Mouse (Mus musculus) lung, embryonic 15.5 days (tissue): ENCODE data around the gene Tulp4. TPM values are rescaled to one million over a fixed set of nuclear protein-coding genes. Genes with fewer than 3 reads are reported as not detected.

Source experiments
- ATAC-seq: fragments of 200-750 bp; cut with Nextera tagmentation; 2 replicates; pipeline ENCODE4 v1.8.0; 2017; ENCODE audit warnings: moderate number of reproducible peaks, borderline replicate concordance; ENCODE audit not compliant: low FRiP score, low TSS enrichment; ENCODE audit errors: extremely low read depth
- H3K27ac ChIP-seq: fragments of 300-500 bp; sonication (generic); 2 replicates; pipeline ENCODE4 v1.5.1; 2015; ENCODE audit warnings: moderate library complexity, mild to moderate bottlenecking, inconsistent platforms
- H3K27me3 ChIP-seq: fragments of 300-500 bp; sonication (generic); 2 replicates; pipeline ENCODE4 v1.6.1; 2015; ENCODE audit warnings: inconsistent platforms
- H3K36me3 ChIP-seq: fragments of 300-500 bp; sonication (generic); 2 replicates; pipeline ENCODE4 v1.6.1; 2015; ENCODE audit warnings: inconsistent platforms
- H3K4me1 ChIP-seq: fragments of 300-500 bp; sonication (generic); 2 replicates; pipeline ENCODE4 v1.6.1; 2015; ENCODE audit warnings: inconsistent platforms
- H3K4me2 ChIP-seq: fragments of 300-500 bp; sonication (generic); 2 replicates; pipeline ENCODE4 v1.6.1; 2015; ENCODE audit warnings: inconsistent platforms, mild to moderate bottlenecking, moderate library complexity
- H3K4me3 ChIP-seq: fragments of 300-500 bp; sonication (generic); 2 replicates; pipeline ENCODE4 v1.5.1; 2015; ENCODE audit warnings: mild to moderate bottlenecking, inconsistent platforms
- H3K9ac ChIP-seq: fragments of 300-500 bp; sonication (generic); 2 replicates; pipeline ENCODE4 v1.6.1; 2015; ENCODE audit warnings: inconsistent platforms
- H3K9me3 ChIP-seq: fragments of 300-500 bp; sonication (generic); 2 replicates; pipeline ENCODE4 v1.6.1; 2016; ENCODE audit warnings: inconsistent platforms
- WGBS: fragments of 180-500 bp; shearing (Covaris S2); methylation state at CpG from one replicate; pipeline ENCODE4 v1.1.7; 2015; 5-methylcytosine and 5-hydroxymethylcytosine counted together
- polyA plus RNA-seq: library from polyadenylated mRNA; unstranded; fragments of >200 nt; fragmentation: Nextera tagmentation; extraction: Ambion mirVana; gene quantifications from 2 replicates; pipeline ENCODE4 v1.2.1, GENCODE M21; 2015

Gene Tulp4
- polyA plus RNA-seq, 1 experiment from 2014 or later, result 82.4 TPM

DNA sequence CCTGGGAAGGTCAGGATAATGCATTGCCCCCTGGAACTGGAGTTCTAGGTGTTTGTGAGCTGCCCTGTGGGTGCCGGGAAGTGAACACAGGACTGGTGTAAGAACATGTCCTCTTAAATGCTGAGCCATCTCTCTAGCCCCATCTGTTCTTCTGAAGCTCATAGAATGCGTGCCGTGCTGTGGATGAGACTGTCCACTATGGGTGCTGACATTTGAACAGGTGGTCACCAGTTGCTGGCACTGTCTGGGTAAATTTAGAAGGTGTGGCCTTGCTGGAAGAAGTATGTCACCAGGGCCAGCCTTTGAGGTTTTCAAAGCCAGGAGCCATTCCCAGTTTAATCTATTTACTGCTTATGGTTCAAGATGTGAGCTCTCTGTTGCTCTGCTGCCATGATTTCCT lies 4.0 kb upstream of the Tulp4 start:
- H3K36me3 ChIP-seq, result no peaks in the 10 kb centered on the region
- no peak for ATAC-seq
- no peaks in the 10 kb centered on the region for H3K9me3 ChIP-seq
- H3K4me1 ChIP-seq, result peaks cover under 1% of the 10 kb centered on the region; the same call in 1 of the 2 replicates
- no peak overlapping the region for H3K4me3 ChIP-seq
- WGBS, result 88% methylated on average over 3 of the region's 3 CpGs
- no peak overlapping the region for H3K4me2 ChIP-seq
- no peak overlapping the region for H3K27ac ChIP-seq
- no peak overlapping the region for H3K9ac ChIP-seq
- H3K27me3 ChIP-seq, result 0 out of 2 replicates have a peak, but pooled peaks cover 7% of the 10 kb centered on the region

DNA sequence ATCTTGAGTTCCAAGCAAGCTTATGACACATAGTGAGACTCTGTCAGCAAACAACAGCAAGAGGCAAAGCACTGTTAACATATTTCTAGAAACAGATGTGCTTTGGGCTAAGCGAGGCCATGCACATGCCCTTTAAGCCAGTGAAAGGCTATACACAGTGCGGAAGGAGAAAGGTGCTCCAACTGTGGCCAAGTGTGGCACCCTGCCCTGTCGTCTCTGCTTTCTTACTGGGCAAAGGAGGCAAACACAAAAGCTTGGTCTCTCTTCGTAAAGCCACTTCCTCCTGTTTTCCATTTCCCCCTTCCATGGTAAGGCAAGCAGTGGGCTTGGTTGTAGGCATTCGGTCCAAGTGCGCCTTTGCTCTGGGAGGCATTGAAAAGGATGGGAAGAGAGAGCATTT lies 2.7 kb upstream of the Tulp4 start:
- no peak overlapping the region for H3K27ac ChIP-seq
- H3K4me2 ChIP-seq, result no peak overlapping the region
- H3K36me3 ChIP-seq, result no peaks in the 10 kb centered on the region
- no peak overlapping the region for H3K9ac ChIP-seq
- ATAC-seq, result no peak
- 75% methylated on average over 6 of the region's 6 CpGs for WGBS
- 0 out of 2 replicates have a peak, but pooled peaks cover 7% of the 10 kb centered on the region for H3K27me3 ChIP-seq
- no peaks in the 10 kb centered on the region for H3K9me3 ChIP-seq
- H3K4me3 ChIP-seq, result no peak overlapping the region
- peaks cover 13% of the 10 kb centered on the region for H3K4me1 ChIP-seq

DNA sequence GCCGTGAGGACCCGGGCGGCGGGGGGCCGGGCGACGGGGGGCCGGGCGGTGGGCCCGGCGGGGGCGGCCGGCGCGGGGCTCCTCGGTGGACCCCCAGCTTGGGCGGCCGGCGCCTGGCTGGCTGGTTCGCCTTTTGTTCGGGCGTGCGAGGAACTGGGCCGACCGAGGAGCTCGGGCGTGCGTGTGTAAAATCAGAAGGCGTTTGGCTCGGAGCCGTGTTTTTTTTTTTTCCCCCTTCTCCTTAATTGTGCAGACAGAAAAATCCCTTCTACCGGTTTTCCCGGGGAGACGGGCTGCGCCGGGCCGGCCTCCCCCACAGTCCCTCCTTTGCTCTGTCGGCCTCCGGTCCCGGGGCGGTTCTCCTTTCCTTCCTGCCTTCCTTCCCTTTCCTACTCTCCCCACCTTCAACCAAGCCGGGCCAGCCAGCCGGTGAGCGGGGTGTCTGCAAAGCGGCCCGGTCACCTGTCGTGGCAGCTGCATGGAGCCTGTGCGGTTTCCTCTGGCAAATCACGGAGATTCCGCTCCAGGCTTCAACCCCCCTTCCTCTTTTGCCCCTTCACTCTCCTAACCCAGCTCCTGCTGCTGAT lies 871 bp downstream of the Tulp4 start:
- H3K36me3 ChIP-seq, result 0 out of 2 replicates have a peak, but pooled peaks cover 3% of the 10 kb centered on the region

DNA sequence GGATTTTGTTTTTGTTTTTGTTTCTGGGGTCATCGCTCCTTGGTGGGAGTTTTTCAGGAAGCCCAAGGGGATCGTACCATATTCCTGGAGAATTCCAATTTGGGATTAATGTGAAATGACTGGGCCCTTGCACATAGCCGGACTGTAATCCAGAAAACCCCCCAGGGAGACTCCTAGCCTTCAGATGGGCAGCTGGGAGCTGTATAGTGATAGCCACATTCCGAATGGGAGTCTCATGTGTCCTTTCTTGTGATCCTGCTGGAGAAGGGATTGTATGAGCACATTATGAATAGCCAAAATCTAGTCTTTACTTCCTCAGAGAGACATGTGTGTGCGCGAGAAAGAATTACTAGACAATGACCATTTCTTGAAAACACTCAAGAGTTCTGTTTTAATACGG lies 1.9 kb downstream of the Tulp4 start:
- Histone ChIP-seq H3K36me3 (0 out of 2 replicates have a peak, but pooled peaks cover 3% of the 10 kb centered on the region), H3K4me1 (peaks cover 17% of the 10 kb centered on the region), H3K27ac (0 out of 2 replicates have a peak overlapping the region, but pooled peaks have one; percentile 9), H3K4me3 (peak overlapping the region; percentile 97), H3K9ac (peak overlapping the region; percentile 95; the same call in 1 of the 2 replicates), H3K27me3 (0 out of 2 replicates have a peak, but pooled peaks cover 7% of the 10 kb centered on the region), H3K4me2 (peak overlapping the region; percentile 79), H3K9me3 (no peaks in the 10 kb centered on the region)
- no peak for ATAC-seq
- WGBS, result 49% methylated on average over 7 of the region's 7 CpGs

More for the DNA sequence above, 871 bp downstream of the Tulp4 start:
- WGBS, result under 1% methylated on average over 33 of the region's 50 CpGs
- peak overlapping the region; percentile 95 for H3K27ac ChIP-seq
- H3K9ac ChIP-seq, result peak overlapping the region; percentile 95
- no peak for ATAC-seq
- peaks cover 17% of the 10 kb centered on the region for H3K4me1 ChIP-seq
- 0 out of 2 replicates have a peak, but pooled peaks cover 7% of the 10 kb centered on the region for H3K27me3 ChIP-seq
- H3K4me3 ChIP-seq, result peak overlapping the region; percentile 97
- H3K9me3 ChIP-seq, result no peaks in the 10 kb centered on the region
- H3K4me2 ChIP-seq, result peak overlapping the region; percentile 79

DNA sequence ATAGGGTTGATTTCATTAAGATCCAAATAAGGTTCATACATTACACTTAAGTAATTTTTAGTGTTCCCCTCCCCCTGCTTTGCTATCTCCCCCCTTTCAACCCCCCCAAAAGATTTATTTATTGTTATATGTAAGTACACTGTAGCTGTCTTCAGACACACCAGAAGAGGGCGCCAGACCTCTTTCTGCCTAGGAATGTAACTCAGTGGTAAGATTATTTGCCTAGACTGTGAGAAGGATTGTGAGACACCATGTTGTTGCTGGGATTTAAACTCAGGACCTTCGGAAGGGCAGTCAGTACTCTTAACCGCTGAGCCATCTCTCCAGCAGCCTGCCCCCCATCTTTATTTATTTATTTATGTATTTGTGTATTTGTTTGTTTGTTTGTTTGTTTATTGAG lies 4.7 kb downstream of the Tulp4 start:
- Histone ChIP-seq H3K36me3 (0 out of 2 replicates have a peak, but pooled peaks cover 3% of the 10 kb centered on the region), H3K4me1 (peaks cover 17% of the 10 kb centered on the region), H3K9ac (no peak overlapping the region), H3K4me3 (no peak overlapping the region), H3K4me2 (no peak overlapping the region), H3K27me3 (no peaks in the 10 kb centered on the region), H3K9me3 (no peaks in the 10 kb centered on the region), H3K27ac (no peak overlapping the region)
- no peak for ATAC-seq
- 75% methylated on average over 3 of the region's 3 CpGs for WGBS

DNA sequence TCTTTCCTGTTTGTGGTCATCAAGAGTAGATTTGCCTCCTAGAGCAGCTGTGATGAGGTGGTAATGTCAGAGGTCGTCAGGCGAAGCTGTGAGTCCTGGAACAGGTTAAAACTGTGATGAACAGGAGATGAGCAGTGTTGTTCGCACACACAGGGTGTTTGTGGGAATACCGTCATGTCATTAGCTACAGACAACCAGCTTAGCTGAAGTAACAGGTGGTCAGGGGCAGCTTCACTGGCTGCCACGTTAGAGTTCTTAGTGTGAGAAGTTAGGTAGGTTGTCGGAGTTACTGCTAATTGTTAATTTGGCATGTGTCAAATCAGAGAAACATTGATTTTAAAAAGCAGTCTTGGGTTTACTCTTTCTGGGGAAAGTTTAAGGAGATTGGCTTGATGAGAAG lies 7.4 kb downstream of the Tulp4 start:
- Histone ChIP-seq H3K27me3 (no peaks in the 10 kb centered on the region), H3K4me2 (no peak overlapping the region), H3K27ac (no peak overlapping the region), H3K9ac (no peak overlapping the region), H3K4me3 (no peak overlapping the region), H3K9me3 (no peaks in the 10 kb centered on the region), H3K4me1 (peaks cover 8% of the 10 kb centered on the region), H3K36me3 (0 out of 2 replicates have a peak, but pooled peaks cover 3% of the 10 kb centered on the region)
- ATAC-seq, result no peak
- WGBS, result 80% methylated on average over 6 of the region's 6 CpGs

DNA sequence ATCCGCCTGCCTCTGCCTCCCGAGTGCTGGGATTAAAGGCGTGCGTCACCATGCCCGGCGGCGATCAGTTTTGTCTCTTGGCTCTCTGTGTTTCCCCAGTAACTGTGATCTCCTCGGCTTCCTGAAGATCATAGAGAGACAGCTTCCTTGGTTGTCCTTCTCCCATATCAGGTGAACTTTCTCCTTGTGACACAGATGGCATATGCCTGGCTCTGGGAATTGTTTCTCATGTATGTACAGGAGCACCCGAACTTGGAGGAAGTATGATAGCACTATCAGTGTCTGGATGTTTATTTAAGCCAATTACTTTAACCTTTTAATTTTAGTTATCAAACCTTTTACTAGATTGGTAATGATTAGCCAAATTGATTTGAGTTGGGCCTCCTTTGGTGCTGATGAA lies 8.8 kb downstream of the Tulp4 start:
- WGBS, result 90% methylated on average over 9 of the region's 9 CpGs
- Histone ChIP-seq H3K36me3 (0 out of 2 replicates have a peak, but pooled peaks cover 3% of the 10 kb centered on the region), H3K4me1 (peaks cover 5% of the 10 kb centered on the region; the same call in 1 of the 2 replicates), H3K27me3 (no peaks in the 10 kb centered on the region), H3K27ac (no peak overlapping the region), H3K4me2 (no peak overlapping the region), H3K9ac (no peak overlapping the region), H3K4me3 (no peak overlapping the region), H3K9me3 (no peaks in the 10 kb centered on the region)
- no peak for ATAC-seq

DNA sequence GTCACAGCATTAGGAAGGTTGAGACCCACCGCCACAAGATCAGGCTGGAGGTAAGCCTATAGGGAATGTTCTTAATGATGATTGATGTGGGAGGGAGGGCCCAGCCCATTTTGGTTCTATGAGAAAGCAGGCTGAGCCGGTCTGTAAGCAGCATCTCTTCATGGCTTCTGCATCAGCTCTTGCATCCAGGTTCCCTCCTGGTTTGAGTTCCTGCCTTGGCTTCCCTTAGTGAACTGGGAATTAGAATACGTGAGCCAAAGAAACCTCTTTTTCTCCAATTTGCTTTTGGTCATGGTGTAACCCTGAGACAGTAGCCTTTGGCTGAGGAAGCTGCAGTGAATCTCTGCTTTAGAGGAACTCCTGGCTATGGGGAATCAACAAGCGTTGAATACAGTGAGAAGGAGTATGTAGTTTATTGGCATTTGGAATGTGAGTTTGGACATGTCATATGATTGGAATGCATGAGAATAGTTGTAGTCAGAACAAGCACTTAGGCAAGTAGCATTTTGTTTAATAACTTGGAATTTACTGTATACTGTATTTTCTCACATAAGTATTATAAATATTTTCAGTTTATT lies 11.0 kb downstream of the Tulp4 start:
- no peak for ATAC-seq
- WGBS, result 68% methylated on average over 4 of the region's 4 CpGs

DNA sequence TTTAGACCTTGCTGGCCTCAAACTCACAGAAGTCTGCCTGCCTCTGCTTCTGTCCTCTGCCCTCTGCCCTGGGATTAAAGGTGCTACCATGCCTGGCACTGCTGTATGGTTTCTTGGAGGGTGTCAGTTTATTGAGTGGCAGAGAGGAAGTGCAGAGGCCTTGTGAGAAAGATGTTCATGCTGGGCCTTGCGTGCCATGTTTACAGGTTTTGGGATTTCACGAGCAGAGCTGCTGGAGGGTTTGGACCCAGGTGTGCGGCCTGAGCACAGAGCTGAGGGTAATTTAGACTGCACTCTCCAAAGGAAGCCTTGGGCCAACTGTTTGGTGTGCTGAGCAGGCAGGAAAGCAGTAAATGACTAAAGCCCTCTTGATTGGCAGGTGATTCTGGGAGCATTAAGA lies 11.7 kb downstream of the Tulp4 start:
- Histone ChIP-seq H3K4me3 (no peak overlapping the region), H3K4me2 (no peak overlapping the region), H3K9me3 (no peaks in the 10 kb centered on the region), H3K9ac (no peak overlapping the region), H3K27me3 (no peaks in the 10 kb centered on the region), H3K36me3 (peaks cover 11% of the 10 kb centered on the region), H3K4me1 (peaks cover 5% of the 10 kb centered on the region; the same call in 1 of the 2 replicates), H3K27ac (no peak overlapping the region)
- no peak for ATAC-seq
- WGBS, result 79% methylated on average over 3 of the region's 3 CpGs

More for the DNA sequence above, 11.0 kb downstream of the Tulp4 start:
- Histone ChIP-seq H3K27me3 (no peaks in the 10 kb centered on the region), H3K36me3 (peaks cover 4% of the 10 kb centered on the region), H3K27ac (no peak overlapping the region), H3K4me1 (peaks cover 5% of the 10 kb centered on the region; the same call in 1 of the 2 replicates), H3K9me3 (no peaks in the 10 kb centered on the region), H3K9ac (no peak overlapping the region), H3K4me2 (no peak overlapping the region), H3K4me3 (no peak overlapping the region)

DNA sequence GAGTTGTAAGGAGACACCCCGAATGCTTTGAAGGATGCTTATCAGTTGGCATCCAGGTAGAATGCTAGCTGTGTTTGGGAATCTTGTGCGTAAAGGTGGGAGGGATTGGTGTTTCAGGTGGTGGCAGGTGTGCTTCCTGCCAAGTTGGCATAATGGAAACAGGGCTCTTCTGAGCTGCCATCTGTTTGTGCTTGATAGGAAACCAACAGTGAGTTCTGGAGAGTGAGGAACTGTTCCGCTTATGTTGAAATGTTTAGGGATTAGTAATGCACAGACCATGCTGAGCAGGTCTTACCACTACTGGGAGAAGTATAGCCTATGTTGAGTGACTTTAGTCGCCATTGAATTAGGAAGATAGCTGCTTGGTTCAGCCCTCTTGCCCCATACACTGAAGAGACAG lies 12.6 kb downstream of the Tulp4 start:
- Histone ChIP-seq H3K4me1 (peaks cover 5% of the 10 kb centered on the region; the same call in 1 of the 2 replicates), H3K27ac (no peak overlapping the region), H3K36me3 (peaks cover 19% of the 10 kb centered on the region), H3K9ac (no peak overlapping the region), H3K4me2 (no peak overlapping the region), H3K27me3 (no peaks in the 10 kb centered on the region), H3K9me3 (no peaks in the 10 kb centered on the region), H3K4me3 (no peak overlapping the region)
- no peak for ATAC-seq
- WGBS, result 86% methylated on average over 4 of the region's 4 CpGs

DNA sequence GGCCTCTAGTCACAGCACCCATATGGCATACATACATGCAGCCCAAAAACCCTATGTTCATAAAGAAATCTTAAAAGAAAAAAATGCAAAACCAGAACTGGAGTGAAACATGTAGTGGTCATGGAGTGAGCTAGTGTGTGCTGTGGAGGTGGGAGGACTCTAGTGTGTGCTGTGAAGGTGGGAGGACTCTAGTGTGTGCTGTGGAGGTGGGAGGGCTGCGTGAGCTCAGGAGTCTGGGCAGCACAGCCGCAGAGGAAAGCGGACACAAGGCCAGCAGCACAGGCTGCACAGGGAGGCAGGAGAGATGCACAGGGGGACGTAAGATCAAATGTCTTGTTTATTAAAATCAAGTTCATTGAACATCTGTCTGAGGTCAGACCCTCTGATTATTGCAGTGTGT lies 17.5 kb downstream of the Tulp4 start:
- H3K27me3 ChIP-seq, result no peaks in the 10 kb centered on the region
- H3K4me3 ChIP-seq, result no peak overlapping the region
- peaks cover 28% of the 10 kb centered on the region for H3K36me3 ChIP-seq
- no peak overlapping the region for H3K27ac ChIP-seq
- H3K9me3 ChIP-seq, result no peaks in the 10 kb centered on the region
- no peak overlapping the region for H3K4me2 ChIP-seq
- H3K9ac ChIP-seq, result no peak overlapping the region
- 93% methylated on average over 4 of the region's 4 CpGs for WGBS
- no peak for ATAC-seq
- no peaks in the 10 kb centered on the region for H3K4me1 ChIP-seq

DNA sequence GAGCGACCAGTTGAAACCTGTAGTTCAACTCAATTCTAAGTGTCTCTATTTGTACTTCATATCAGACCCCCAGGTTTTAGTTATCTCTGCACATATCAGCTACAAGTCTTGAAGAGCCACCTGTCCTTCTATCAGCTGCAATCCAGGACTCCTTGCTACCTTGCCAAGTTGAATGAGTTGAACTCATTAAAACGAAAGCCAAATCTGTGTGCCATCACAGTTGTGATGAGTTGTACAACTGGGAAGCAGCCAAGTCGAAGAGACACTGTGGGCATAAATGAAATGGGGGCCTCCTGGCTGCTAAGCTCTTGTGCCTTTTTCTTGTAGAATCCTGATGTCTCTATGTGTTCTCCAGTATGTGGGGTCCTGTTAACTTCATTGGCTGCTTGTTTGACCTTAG lies 19.2 kb downstream of the Tulp4 start:
- Histone ChIP-seq H3K9ac (no peak overlapping the region), H3K4me1 (no peaks in the 10 kb centered on the region), H3K4me2 (no peak overlapping the region), H3K27ac (no peak overlapping the region), H3K36me3 (peaks cover 28% of the 10 kb centered on the region), H3K9me3 (no peaks in the 10 kb centered on the region), H3K27me3 (no peaks in the 10 kb centered on the region), H3K4me3 (no peak overlapping the region)
- 87% methylated on average over 3 of the region's 3 CpGs for WGBS
- no peak for ATAC-seq
